Mouse (Mus musculus) ES-Bruce4 (cell line): ENCODE data around the gene Slc9a4. TPM values are rescaled to one million over a fixed set of nuclear protein-coding genes. Genes with fewer than 3 reads are reported as not detected.

Source experiments
- H3K27ac ChIP-seq: 2 replicates; pipeline ENCODE4 v1.5.1; 2012; ENCODE audit warnings: low read length, inconsistent platforms; ENCODE audit not compliant: insufficient read depth
- H3K27me3 ChIP-seq: 2 replicates; pipeline ENCODE4 v1.6.1; 2012; ENCODE audit warnings: mild to moderate bottlenecking, low read length, inconsistent platforms; ENCODE audit not compliant: control insufficient read depth, poor library complexity, insufficient read depth, severe bottlenecking
- H3K36me3 ChIP-seq: 2 replicates; pipeline ENCODE4 v1.6.1; 2012; ENCODE audit warnings: inconsistent platforms, mild to moderate bottlenecking, low read length, moderate library complexity; ENCODE audit not compliant: control insufficient read depth, poor library complexity, insufficient read depth, severe bottlenecking
- H3K4me1 ChIP-seq: one replicate; pipeline ENCODE4 v1.8.1; 2011; ENCODE audit warnings: low read length; ENCODE audit not compliant: control insufficient read depth, insufficient read depth
- H3K4me3 ChIP-seq: 2 replicates; pipeline ENCODE4 v1.5.1; 2011; ENCODE audit warnings: low read depth, mild to moderate bottlenecking, low read length
- H3K9ac ChIP-seq: 2 replicates; pipeline ENCODE4 v1.6.1; 2012; ENCODE audit warnings: low read depth, mild to moderate bottlenecking, inconsistent platforms; ENCODE audit not compliant: poor library complexity, severe bottlenecking
- H3K9me3 ChIP-seq: replicated peaks from 2 replicates; pipeline ENCODE4 v1.6.1; 2012; ENCODE audit warnings: mild to moderate bottlenecking, low read length, inconsistent platforms; ENCODE audit not compliant: control insufficient read depth, poor library complexity, insufficient read depth, severe bottlenecking
- CTCF ChIP-seq: IDR thresholded peaks from one replicate; pipeline ENCODE4 v1.8.1; 2011; ENCODE audit warnings: low read depth, low read length
- EP300 ChIP-seq: IDR thresholded peaks from 2 replicates; pipeline ENCODE4 v1.6.1; 2011; ENCODE audit warnings: low read depth, low read length; ENCODE audit not compliant: insufficient read depth
- POLR2A ChIP-seq: IDR thresholded peaks from one replicate; pipeline ENCODE4 v1.8.1; 2011; ENCODE audit warnings: low read length; ENCODE audit not compliant: insufficient read depth
- polyA plus RNA-seq: library from polyadenylated mRNA; stranded (reverse); fragments of >200 nt; gene quantifications from 2 replicates; pipeline ENCODE4 v1.2.4, GENCODE M21; 2011; ENCODE audit warnings: low read depth; ENCODE audit not compliant: missing spikeins, insufficient read depth, insufficient read length

Slc9a4 gene
- polyA plus RNA-seq, 1 experiment, result not detected

DNA sequence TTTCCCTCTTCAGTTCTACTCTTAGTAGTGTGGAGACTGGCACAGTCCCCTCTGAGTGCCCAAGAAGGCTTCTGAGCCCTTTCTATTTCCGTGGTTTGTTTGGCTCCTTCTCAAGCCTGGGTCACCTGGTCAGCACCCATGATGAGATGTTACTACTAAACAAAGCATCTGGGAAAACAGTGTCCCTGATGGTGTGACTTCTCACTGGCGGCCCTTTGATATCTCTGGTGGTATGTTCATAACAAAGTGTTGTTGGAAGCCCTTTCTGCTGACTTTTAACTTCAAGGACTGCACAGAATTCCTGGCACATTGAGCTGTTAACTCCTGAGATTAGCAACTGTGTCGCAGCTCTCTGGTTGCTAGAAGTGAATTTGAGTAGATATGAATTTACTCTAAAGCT lies 90.1 kb downstream of the Slc9a4 start:
- Histone ChIP-seq H3K27ac (no peak overlapping the region), H3K27me3 (no peaks in the 10 kb centered on the region; the same call in 1 of the 2 replicates), H3K9me3 (no peaks in the 10 kb centered on the region), H3K36me3 (no peaks in the 10 kb centered on the region), H3K9ac (no peak overlapping the region), H3K4me3 (no peak overlapping the region), H3K4me1 (no peaks in the 10 kb centered on the region)
- no peak for TF ChIP-seq POLR2A
- no peak for TF ChIP-seq EP300

DNA sequence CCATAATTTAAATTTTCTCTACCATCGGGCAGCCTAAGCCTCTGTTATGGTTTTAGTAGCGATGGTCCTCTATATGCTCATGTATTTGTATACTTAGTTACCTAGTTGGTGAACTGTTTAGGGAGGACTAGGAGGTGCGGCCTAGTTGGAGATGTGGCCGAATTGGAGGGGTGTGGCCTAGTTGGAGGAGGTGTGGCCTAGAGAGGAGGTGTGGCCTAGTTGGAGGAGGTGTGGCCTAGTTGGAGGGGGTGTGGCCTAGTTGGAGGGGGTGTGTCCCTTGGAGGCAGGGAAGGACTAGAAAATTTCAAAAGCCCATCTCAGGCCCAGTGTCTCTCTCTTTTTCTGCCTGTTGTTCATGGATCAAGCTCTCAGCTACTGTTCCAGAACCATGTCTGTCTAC lies 91.6 kb downstream of the Slc9a4 start:
- TF ChIP-seq EP300, result no peak
- no peak for TF ChIP-seq POLR2A
- no peak for TF ChIP-seq CTCF
- H3K4me1 ChIP-seq, result no peaks in the 10 kb centered on the region
- no peaks in the 10 kb centered on the region; the same call in 1 of the 2 replicates for H3K27me3 ChIP-seq
- no peak overlapping the region for H3K4me3 ChIP-seq
- no peaks in the 10 kb centered on the region for H3K9me3 ChIP-seq
- no peak overlapping the region for H3K27ac ChIP-seq
- no peaks in the 10 kb centered on the region for H3K36me3 ChIP-seq
- H3K9ac ChIP-seq, result no peak overlapping the region

DNA sequence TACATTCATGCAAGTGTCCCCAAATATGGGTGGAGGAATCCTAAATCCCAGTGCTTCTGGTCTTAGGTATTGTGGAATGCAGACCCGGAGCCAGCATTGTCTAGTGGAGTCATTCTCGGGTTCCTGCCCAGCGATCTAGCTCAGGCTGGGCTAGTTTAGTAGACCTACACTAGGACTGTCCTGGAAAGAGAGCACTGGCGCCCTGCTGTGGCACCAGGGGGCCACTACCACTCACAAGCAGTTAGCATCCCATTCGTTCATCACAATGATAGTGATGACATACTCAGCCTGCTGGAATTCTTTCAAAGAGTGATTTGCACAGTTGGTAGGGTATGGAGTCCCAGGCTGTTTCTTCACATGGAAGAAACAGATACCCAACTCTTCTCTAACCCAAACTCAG lies 97.4 kb downstream of the Slc9a4 start:
- TF ChIP-seq EP300 (no peak), CTCF (peak; percentile 44)
- H3K9me3 ChIP-seq, result no peaks in the 10 kb centered on the region
- no peaks in the 10 kb centered on the region for H3K36me3 ChIP-seq
- peaks cover 18% of the 10 kb centered on the region for H3K27me3 ChIP-seq
- H3K4me3 ChIP-seq, result no peak overlapping the region
- H3K9ac ChIP-seq, result no peak overlapping the region
- no peak overlapping the region for H3K27ac ChIP-seq
- H3K4me1 ChIP-seq, result no peaks in the 10 kb centered on the region

Other genes with a start within 250 kb of the Slc9a4 start
- gene Il1rl1, start 150.5 kb upstream of the Slc9a4 start, polyA plus RNA-seq, result 0.18 and 0.41 TPM in 2 replicates
- gene Il18r1, start 114.5 kb upstream of the Slc9a4 start, polyA plus RNA-seq, result not detected in 2 replicates
- gene Il18rap, start 64.7 kb upstream of the Slc9a4 start, polyA plus RNA-seq, result not detected in 2 replicates
- gene Slc9a2, start 100.5 kb downstream of the Slc9a4 start, polyA plus RNA-seq, result not detected in 2 replicates
- 1.4 and 1.6 TPM in 2 replicates for gene Mfsd9, start 210.6 kb downstream of the Slc9a4 start, polyA plus RNA-seq
- not detected in 2 replicates for gene Tmem182, start 225.5 kb downstream of the Slc9a4 start, polyA plus RNA-seq